Mouse (Mus musculus): ENCODE measurements at regions not wholly inside any gene's neighbourhood (a gene's known extent, or its start where the extent isn't known, plus 50 kb on each side); places are given as distances from the start of the nearest gene placed in this dataset.
A peak's percentile ranks its signal among the peaks of the same experiment; 100 is the strongest.
"Not testable (repeated sequence)": the region's sequence is repeated elsewhere in the genome, so short reads cannot be mapped to it uniquely, and the experiment has no call there.

- peak; percentile 77 for DNase-seq (ENCODE audit: low spot score)
These were observed 149.6 kb upstream of the Rtl1 start for GRCm38 (mm10) chr12:109749711-109750243.

- DNase-seq (ENCODE audit: low spot score), result no peak
These were observed 154.9 kb upstream of the Rtl1 start for GRCm38 (mm10) chr12:109754986-109755385.

GRCm38 (mm10) chr12:109764293-109764692, 164.2 kb upstream of the Rtl1 start:
- no peak for DNase-seq (ENCODE audit: low spot score)

GRCm38 (mm10) chr12:109766602-109767001, 166.5 kb upstream of the Rtl1 start:
- DNase-seq (ENCODE audit: low spot score), result not testable (repeated sequence)

GRCm38 (mm10) chr12:109772543-109772942, 172.4 kb upstream of the Rtl1 start:
- no peak for DNase-seq (ENCODE audit: low spot score)

GRCm38 (mm10) chr12:109773909-109774313, 173.8 kb upstream of the Rtl1 start:
- no peak for DNase-seq (ENCODE audit: low spot score)

- DNase-seq (ENCODE audit: low spot score), result no peak
These were observed 198.7 kb upstream of the Rtl1 start for GRCm38 (mm10) chr12:109798846-109799245.

GRCm38 (mm10) chr12:109799395-109799794, 199.3 kb upstream of the Rtl1 start:
- no peak for DNase-seq (ENCODE audit: low spot score)

GRCm38 (mm10) chr12:109827241-109827915, 227.2 kb upstream of the Rtl1 start:
- no peak for DNase-seq (ENCODE audit: low spot score)

- DNase-seq (ENCODE audit: low spot score), result peak; percentile 80
These were observed 230.3 kb upstream of the Rtl1 start for GRCm38 (mm10) chr12:109830303-109831020.

- no peak for DNase-seq (ENCODE audit: low spot score)
These were observed 232.8 kb upstream of the Rtl1 start for GRCm38 (mm10) chr12:109832964-109833363.

- no peak for DNase-seq (ENCODE audit: low spot score)
These were observed 236.4 kb upstream of the Rtl1 start for GRCm38 (mm10) chr12:109836521-109836920.

GRCm38 (mm10) chr12:109839126-109839587, 239.0 kb upstream of the Rtl1 start:
- no peak for DNase-seq (ENCODE audit: low spot score)

GRCm38 (mm10) chr12:109839946-109840524, 239.9 kb upstream of the Rtl1 start:
- peak; percentile 48 for DNase-seq (ENCODE audit: low spot score)

GRCm38 (mm10) chr12:109844723-109845601, 244.8 kb upstream of the Rtl1 start:
- no peak for DNase-seq (ENCODE audit: low spot score)

GRCm38 (mm10) chr12:109845602-109845906, 245.4 kb upstream of the Rtl1 start:
- no peak for DNase-seq (ENCODE audit: low spot score)

- DNase-seq (ENCODE audit: low spot score), result no peak
These were observed 256.2 kb upstream of the Rtl1 start for GRCm38 (mm10) chr12:109856336-109856735.

GRCm38 (mm10) chr12:109857705-109858104, 257.6 kb upstream of the Rtl1 start:
- DNase-seq (ENCODE audit: low spot score), result no peak

GRCm38 (mm10) chr12:109864826-109865225, 264.7 kb upstream of the Rtl1 start:
- no peak for DNase-seq (ENCODE audit: low spot score)

GRCm38 (mm10) chr12:109871021-109871420, 270.9 kb upstream of the Rtl1 start:
- no peak for DNase-seq (ENCODE audit: low spot score)

- DNase-seq (ENCODE audit: low spot score), result no peak
These were observed 274.3 kb upstream of the Rtl1 start for GRCm38 (mm10) chr12:109874466-109874865.

GRCm38 (mm10) chr12:109881108-109881507, 281.0 kb upstream of the Rtl1 start:
- DNase-seq (ENCODE audit: low spot score), result no peak

Data from embryo, embryonic 10 days (tissue).